Mouse (Mus musculus) left cerebral cortex, postnatal 36 days (tissue): ENCODE measurements around the gene Evx1. TPM values are rescaled to one million over a fixed set of nuclear protein-coding genes. Genes with fewer than 3 reads are reported as not detected.
"Not testable (repeated sequence)": the region's sequence is repeated elsewhere in the genome, so short reads cannot be mapped to it uniquely, and the experiment has no call there.

Experiments used
- DNase-seq, 2 experiments: peaks; one replicate each; pipeline ENCODE4 v3.0.0; 2021 to 2022; ENCODE audit warnings: low spot score in 2 of 2, mixed read lengths in 1 of 2
- intact Hi-C: fragments of 180-260 bp; cut with DNase I; formaldehyde crosslinking; loops from one replicate; pipeline ENCODE4 v1.15.1; 2025
- total RNA-seq, 2 experiments: library from RNA; stranded (reverse); gene quantifications; 2 replicates each; pipeline ENCODE4 v1.2.3; 2021

Gene Evx1
- total RNA-seq, 2 experiments from 2014 or later: not detected

DNA sequence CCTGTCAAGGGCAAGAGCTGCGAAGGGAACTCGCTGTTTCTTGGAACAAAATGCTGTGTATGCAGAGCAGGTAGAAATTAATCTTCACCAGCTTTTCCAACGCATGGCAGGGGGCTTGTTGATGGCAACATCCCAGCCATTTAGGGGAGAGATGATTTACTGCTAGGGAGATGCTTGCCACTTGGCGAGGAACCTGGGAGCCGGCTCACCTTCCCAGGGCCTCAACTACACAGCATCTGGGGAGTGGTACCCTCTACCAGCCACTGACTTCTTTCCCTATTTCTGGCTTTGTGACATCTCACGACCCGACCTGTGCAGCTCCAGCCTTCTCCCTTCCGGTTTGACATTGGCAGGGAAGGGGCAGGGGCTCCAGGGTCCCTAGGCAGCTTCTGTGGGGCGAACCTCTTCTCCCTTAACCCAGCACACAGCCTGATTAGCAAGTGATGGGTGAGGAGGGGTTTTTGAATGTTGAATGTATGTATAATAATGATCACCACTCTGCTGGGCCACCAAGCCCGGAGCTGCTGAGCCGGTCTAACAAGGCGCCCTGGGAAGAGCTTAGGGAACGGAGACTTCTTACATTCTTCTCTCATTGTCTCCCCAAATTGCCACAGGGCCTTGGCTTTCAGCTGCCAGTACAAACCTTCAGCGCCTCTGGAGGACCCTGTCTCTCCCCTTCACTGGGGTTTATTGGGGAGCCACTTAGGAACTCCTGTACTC, 4.3 kb downstream of the Evx1 start:
- DNase-seq: no peak
- intact Hi-C loops: loop anchor here (5.0 to 10.0 kb wide), 2 partner anchors 53 to 1145 kb away; partner anchors contain the start of gene Hoxa13

DNA sequence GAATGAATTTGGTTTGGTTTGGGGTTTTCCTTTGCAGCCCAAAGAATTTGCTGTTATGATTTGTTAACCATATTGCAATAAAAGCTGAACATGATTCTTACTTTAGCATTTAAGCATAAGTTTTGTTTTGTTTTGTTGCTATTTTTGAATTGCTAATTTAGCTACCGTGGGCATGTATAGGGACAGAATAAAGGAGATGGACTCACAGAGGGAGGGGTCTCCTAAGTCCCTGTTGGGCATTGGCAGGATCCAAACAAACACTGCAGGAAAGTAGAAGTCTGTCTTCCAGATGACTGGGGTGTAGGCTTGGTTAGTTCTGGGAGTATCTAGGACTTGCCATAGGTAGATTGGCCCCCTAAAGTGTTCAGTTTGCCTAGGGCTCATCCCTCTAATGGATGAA, 5.0 kb downstream of the Evx1 start:
- intact Hi-C loops: loop anchor here (5.0 to 10.0 kb wide), 2 partner anchors 53 to 1146 kb away; partner anchors contain the start of gene Hoxa13

DNA sequence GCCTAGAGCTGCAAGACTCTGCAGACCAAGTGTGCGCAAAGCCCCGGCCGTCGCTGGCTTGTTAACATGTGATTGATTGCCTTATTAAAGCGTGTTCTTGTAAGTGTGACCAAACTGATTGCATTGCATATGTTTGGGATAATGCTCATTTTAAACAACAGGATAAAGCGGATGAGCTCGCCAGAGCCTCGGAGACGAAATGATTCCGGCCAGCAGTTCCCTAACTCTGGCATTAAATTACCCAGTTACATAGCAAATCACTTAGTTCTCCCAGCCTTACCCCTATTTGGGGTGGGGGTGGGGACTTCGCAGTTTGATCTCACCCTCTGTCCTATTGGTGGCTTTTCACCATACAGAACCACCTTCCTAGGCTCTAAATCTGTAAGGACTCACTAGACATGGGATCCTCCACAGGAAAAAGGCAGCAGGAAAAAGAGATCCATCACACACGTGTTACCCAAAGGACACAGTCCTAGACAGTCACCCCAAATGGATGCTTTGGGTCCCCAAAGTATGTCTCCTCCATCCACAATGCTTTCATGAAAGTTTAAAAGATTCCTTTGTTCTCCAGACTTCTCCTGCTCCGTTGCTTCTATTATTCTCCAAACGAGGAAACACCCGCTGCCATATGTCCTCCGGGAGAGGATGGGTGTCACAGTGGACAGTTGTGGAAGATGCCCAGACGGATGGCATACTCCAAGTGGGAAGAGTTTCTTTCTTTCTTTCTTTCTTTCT, 6.8 kb downstream of the Evx1 start:
- no peak for DNase-seq
- intact Hi-C loops: loop anchor here (5.0 to 10.0 kb wide), 3 partner anchors 55 to 1148 kb away; partner anchors contain the start of genes Hoxa1 and Hoxa13

More for the DNA sequence above, 5.0 kb downstream of the Evx1 start:
- DNase-seq: no peak

DNA sequence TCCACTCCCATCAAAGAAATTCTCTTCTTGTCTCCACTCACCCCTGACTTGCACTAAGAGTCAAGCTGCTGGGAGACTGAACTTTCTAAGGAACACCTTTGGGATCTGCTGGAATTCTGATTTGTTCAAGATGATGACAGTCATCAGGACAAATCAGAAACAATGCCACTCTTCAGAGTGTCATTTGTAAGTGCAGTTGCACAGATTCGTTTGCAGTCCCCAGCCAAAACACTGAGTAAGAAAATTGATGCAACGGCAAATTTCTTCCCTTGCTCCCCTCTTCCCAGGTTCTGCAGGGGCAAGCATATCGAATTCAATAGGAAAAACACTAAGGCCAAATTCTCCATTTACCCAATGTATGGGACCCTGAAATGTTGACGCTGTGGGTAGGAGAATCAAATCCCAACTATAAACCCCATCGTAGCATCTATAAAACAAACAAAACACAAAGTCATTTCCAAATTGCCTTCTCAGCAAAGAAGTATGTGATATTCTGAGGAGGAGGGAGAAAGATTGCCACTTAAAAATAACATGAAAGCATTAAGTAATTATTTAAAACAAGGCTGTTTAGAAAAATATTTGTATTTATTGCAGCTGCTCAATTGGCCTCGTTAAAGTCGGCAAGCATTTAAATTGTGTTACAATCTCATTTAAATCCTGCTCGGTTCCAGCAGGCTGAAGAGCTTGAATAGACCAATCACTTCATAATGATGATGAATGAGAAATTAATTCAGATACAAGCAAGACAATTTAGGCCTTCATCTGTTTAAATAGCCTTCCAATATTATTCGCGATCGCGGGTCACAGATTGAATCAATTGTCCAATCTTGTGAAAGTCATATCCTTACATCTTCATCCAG, 7.9 kb downstream of the Evx1 start:
- DNase-seq: no peak
- intact Hi-C loops: loop anchor here (5.0 kb wide), 1 partner anchor 164 kb away; the partner anchor contains the start of gene Hoxa1

DNA sequence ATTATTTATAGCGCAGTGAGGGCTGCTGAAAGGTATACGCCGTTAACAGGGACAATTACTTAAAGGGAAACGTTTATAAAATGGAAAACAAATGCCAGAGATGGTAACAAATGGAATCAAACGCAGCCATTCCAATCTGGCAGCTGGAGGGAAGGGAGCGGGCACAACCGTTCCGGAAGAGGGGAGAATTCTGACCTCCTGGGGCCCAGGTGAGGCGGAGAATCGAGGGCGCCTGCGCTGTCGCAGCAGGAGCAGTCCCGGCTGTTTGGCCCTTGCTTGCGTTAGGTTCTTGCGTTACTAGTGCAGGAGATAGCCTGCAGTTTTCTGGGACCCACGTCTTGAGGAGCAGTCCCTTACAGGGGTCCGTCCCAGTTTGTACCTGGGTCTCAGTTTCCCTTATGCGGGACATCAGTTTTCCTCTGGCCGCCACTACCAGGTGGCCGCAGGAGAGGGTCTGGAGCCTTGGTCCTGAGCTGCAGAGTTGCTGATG, 8.6 kb downstream of the Evx1 start:
- DNase-seq: no peak
- intact Hi-C loops: loop anchor here (5.0 kb wide), 1 partner anchor 165 kb away; the partner anchor contains the start of gene Hoxa1

DNA sequence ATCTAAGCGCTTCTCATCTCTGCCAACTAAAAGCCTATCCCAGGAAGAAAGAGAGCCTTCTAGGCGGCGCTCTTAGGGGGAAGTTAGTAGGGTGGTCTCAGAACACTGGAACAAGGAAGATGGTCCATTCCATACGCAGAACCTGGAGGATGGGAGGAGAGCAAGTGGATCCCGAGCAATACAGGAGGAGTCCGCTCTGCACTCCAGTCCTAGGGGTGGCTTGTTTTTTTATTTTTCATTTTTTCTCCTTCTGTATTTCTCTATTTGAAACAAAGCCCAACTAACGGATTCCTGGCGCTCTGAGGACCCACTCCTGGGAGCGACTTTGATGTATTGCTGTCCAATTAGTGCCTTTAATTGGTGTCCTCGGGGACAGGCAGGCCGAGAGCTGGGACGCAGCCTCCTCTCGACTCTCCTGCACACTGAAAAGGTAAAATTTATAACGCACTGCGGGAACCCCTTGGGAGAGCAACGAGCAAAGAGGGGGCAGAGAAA, 9.5 kb downstream of the Evx1 start:
- intact Hi-C loops: loop anchor here (5.0 kb wide), 1 partner anchor 165 kb away; the partner anchor contains the start of gene Hoxa1
- DNase-seq: no peak

DNA sequence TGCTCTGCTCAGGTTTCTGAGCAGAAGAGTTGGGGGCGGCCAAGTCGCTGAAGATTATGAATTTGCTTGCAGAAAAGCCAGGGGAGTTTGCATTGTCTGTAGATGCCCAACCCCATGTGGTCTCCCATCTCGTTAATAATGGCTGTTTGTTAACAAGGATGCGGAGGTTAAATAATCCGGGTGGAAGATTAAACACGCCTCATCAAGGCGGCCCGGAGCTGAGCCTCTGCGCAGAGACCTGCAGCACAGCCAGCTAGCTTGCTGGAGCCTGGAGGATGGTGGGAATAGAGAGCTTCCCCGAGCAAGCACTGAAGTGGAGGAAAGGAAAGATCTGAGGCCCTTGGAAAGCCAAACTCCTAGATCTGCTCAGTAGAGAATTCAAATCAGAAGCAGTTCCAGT, 10.0 kb downstream of the Evx1 start:
- intact Hi-C loops: loop anchor here (5.0 kb wide), 1 partner anchor 166 kb away; the partner anchor contains the start of gene Hoxa1
- no peak for DNase-seq

DNA sequence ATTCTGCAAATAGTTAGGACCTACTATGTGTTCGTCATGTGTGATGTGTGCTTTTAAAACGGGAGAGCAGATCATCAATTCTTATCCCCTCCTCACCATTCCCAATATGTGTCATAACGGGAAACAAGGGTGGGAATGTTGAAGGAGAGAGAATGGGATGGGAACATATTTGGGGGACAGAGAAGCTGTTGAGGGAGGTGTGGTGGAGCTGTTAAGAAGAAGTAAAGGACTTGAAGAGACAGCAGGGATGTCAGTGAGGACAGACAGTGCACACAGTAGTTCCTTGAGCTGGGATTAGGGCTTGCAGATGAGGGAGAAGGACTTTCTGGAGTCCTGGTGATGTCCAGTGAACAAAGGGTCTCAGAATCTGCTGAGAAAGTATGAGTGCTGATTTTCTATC, 10.8 kb downstream of the Evx1 start:
- no peak for DNase-seq
- intact Hi-C loops: loop anchor here (5.0 kb wide), 1 partner anchor 167 kb away; the partner anchor contains the start of gene Hoxa1

DNA sequence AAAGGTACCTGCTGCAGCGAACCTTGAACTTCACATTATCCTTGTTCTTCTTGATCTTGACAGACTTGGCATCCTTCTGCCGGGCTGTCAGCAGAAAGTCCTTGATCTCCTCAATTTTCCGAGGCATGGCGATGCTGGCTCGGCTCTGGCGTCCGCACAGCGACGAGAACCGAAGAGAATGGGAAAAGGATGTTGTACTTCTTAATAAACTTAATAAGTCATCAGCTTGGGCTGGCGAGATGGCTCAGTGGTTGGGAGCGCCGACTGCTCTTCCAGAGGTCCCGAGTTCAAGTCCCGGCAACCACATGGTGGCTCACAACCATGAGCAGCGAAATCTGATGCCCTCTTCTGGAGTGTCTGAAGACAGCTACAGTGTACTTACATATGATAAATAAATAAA, 33.5 kb downstream of the Evx1 start:
- DNase-seq, intact Hi-C loops: not testable (repeated sequence)

DNA sequence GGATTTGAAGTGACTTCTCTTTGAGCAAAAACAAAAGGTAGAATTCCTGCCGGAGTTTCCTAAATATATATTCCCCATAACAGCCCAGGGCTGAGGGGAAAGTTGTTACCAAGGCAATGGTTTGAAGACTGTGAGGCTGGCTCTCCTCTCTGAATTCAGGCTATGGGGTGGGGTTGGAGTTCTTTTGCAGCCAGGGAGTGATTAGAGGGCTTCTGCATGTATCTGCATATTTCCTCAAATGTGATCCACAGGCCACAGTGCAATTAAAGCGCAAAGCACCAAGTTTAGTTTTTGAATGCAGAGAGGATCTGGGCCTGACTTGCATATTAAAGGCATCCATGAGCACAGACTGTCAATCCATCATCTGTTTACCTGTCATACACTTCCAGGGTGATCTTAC, 52.7 kb downstream of the Evx1 start:
- no peak for DNase-seq
- intact Hi-C loops: no loop called here

DNA sequence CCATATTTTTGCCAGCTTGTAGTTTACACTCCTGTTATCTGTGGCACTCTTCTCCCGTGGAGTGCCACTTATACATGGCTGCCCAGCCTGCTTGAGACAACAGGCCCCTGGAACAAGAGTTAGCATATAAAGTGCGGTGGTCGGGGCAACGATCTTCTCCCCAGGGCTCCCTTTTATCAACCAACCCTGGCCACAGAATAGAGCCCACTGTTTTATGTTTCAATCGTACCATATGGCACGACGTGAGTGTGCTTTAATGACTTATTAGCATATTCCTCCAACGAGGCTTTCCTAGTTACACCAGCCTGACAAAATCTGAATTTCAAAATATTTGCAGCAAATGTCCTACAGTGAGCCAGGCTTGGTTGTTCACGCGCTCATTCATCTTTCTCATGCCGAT, 53.2 kb downstream of the Evx1 start:
- no peak for DNase-seq
- intact Hi-C loops: no loop called here

DNA sequence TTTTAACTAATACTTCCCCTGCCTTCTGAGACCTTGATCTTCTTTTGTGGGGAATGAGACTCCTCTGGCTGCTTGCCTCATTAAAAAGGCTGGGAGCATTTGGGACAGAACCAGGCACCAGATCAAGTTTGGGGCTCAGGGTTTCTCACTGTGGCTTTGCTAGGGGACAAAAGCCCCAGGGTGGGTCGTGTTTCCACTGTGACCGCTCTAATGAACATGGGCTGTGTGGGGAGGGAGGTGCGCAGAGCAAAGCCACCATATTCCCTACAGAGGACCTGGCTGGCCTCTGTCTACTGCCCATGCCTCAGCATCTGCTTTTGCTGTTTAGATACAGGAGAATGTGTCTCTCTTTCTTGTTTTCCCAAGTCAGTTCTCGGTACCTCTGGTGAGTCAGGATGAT, 53.8 kb downstream of the Evx1 start:
- intact Hi-C loops: no loop called here
- DNase-seq: no peak

Other genes starting within 250 kb of the Evx1 start
- not detected for gene Hoxa1, start 155.2 kb upstream of the Evx1 start, total RNA-seq
- not detected for gene Hoxa2, start 148.7 kb upstream of the Evx1 start, total RNA-seq
- gene 5730596B20Rik, start 136.0 kb upstream of the Evx1 start, total RNA-seq: not detected
- not detected for gene Hoxa4, start 121.7 kb upstream of the Evx1 start, total RNA-seq
- not detected for gene Hoxa5, start 108.9 kb upstream of the Evx1 start, total RNA-seq
- not detected for gene Hoxa6, start 104.8 kb upstream of the Evx1 start, total RNA-seq
- gene Hoxa3, start 100.2 kb upstream of the Evx1 start, total RNA-seq: not detected
- not detected for gene Gm28308, start 100.2 kb upstream of the Evx1 start, total RNA-seq
- gene Hoxa7, start 91.6 kb upstream of the Evx1 start, total RNA-seq: not detected
- gene Hoxa9, start 82.4 kb upstream of the Evx1 start, total RNA-seq: not detected
- gene Hoxa10, start 72.6 kb upstream of the Evx1 start, total RNA-seq: not detected
- not detected for gene Hoxa11, start 67.7 kb upstream of the Evx1 start, total RNA-seq
- gene Hoxa13, start 52.6 kb upstream of the Evx1 start, total RNA-seq: not detected